Mouse (Mus musculus) ES-E14 (cell line): Measurements from ENCODE around the gene Rcn1. TPM values are rescaled to one million over a fixed set of nuclear protein-coding genes. Genes with fewer than 3 reads are reported as not detected.

ENCODE experiments used
- DNase-seq: peaks from one replicate; pipeline ENCODE4 v3.0.0-alpha.2; 2013; ENCODE audit warnings: low read depth, low spot score
- H3K27ac ChIP-seq: 2 replicates; pipeline ENCODE4 v1.5.1; 2012; ENCODE audit warnings: low read depth, mild to moderate bottlenecking, low read length, moderate library complexity, mixed read lengths; ENCODE audit not compliant: poor library complexity, insufficient read depth, severe bottlenecking
- H3K36me3 ChIP-seq: 2 replicates; pipeline ENCODE4 v1.6.1; 2012; ENCODE audit warnings: mild to moderate bottlenecking, low read length, moderate library complexity, mixed read lengths; ENCODE audit not compliant: control insufficient read depth, poor library complexity, insufficient read depth, severe bottlenecking
- H3K4me1 ChIP-seq, 2 experiments: fragments of 150-350 bp in 1 of 2; sonication (generic) in 1 of 2; 2 replicates each; pipeline ENCODE4 v1.6.1; 2012; ENCODE audit warnings: low read length in 2 of 2, mild to moderate bottlenecking in 1 of 2, mixed read lengths in 1 of 2; ENCODE audit not compliant: control insufficient read depth in 2 of 2, insufficient read depth in 2 of 2, poor library complexity in 1 of 2
- H3K4me3 ChIP-seq, 2 experiments: fragments of 150-350 bp in 1 of 2; sonication (generic) in 1 of 2; 2 replicates each; pipeline ENCODE4 v1.5.1; 2012; ENCODE audit warnings: low read length in 2 of 2, low read depth in 1 of 2, mild to moderate bottlenecking in 1 of 2, mixed read lengths in 1 of 2; ENCODE audit not compliant: insufficient read depth in 1 of 2, poor library complexity in 1 of 2, severe bottlenecking in 1 of 2
- H3K9ac ChIP-seq: 2 replicates; pipeline ENCODE4 v1.6.1; 2012; ENCODE audit warnings: low read depth, mild to moderate bottlenecking, low read length, mixed read lengths; ENCODE audit not compliant: poor library complexity, insufficient read depth, severe bottlenecking
- H3K9me3 ChIP-seq: fragments of 150-350 bp; sonication (generic); 2 replicates; pipeline ENCODE4 v1.6.1; 2012; ENCODE audit warnings: low read depth, mild to moderate bottlenecking, low read length; ENCODE audit not compliant: control insufficient read depth, insufficient read depth
- CHD2 ChIP-seq: IDR thresholded peaks from 2 replicates; pipeline ENCODE4 v1.6.1; 2014; ENCODE audit warnings: mild to moderate bottlenecking, low read depth, low read length, inconsistent platforms
- HCFC1 ChIP-seq: IDR thresholded peaks from 2 replicates; pipeline ENCODE4 v1.6.1; 2012; ENCODE audit warnings: low read length, inconsistent platforms, borderline replicate concordance; ENCODE audit not compliant: insufficient read depth
- MAFK ChIP-seq: IDR thresholded peaks from 2 replicates; pipeline ENCODE4 v1.6.1; 2014; ENCODE audit warnings: mild to moderate bottlenecking, low read depth, low read length, inconsistent platforms; ENCODE audit not compliant: insufficient read depth
- ZC3H11A ChIP-seq: IDR thresholded peaks from 2 replicates; pipeline ENCODE4 v1.6.1; 2012; ENCODE audit warnings: low read depth, mild to moderate bottlenecking, inconsistent platforms, low read length, borderline replicate concordance
- ZNF384 ChIP-seq: IDR thresholded peaks from 2 replicates; pipeline ENCODE4 v1.6.1; 2012; ENCODE audit warnings: low read depth, low read length, inconsistent platforms
- in situ Hi-C, 2 experiments: fragments of 600-800 bp; cut with MboI; formaldehyde crosslinking; loops; one replicate each; pipeline ENCODE4 v1.15.1; 2025; ENCODE audit warnings: low sequenced_read_pairs in 2 of 2, inconsistent platforms in 1 of 2; ENCODE audit not compliant: unreplicated experiment in 2 of 2
- total RNA-seq: library from RNA; depleted of rRNA; stranded (reverse); fragments of 300-350 nt; gene quantifications from 2 replicates; pipeline ENCODE4 v1.2.3, GENCODE M21; 2012

The Rcn1 gene
- total RNA-seq, 1 experiment = 73.6 TPM

- in situ Hi-C loops = no loop called here
- Histone ChIP-seq H3K4me1 (no peaks in the 10 kb centered on the region), H3K9me3 (no peaks in the 10 kb centered on the region), H3K9ac (no peak overlapping the region), H3K4me3 (no peak overlapping the region), H3K27ac (no peak overlapping the region), H3K36me3 (no peaks in the 10 kb centered on the region)
- DNase-seq = no peak
- no peak for TF ChIP-seq HCFC1
- TF ChIP-seq MAFK = no peak
- TF ChIP-seq CHD2 = no peak
- TF ChIP-seq ZC3H11A = no peak
- TF ChIP-seq ZNF384 = no peak
Observed at GRCm38 (mm10) chr2:105432927-105433326, 33.8 kb upstream of the Rcn1 start.

DNA sequence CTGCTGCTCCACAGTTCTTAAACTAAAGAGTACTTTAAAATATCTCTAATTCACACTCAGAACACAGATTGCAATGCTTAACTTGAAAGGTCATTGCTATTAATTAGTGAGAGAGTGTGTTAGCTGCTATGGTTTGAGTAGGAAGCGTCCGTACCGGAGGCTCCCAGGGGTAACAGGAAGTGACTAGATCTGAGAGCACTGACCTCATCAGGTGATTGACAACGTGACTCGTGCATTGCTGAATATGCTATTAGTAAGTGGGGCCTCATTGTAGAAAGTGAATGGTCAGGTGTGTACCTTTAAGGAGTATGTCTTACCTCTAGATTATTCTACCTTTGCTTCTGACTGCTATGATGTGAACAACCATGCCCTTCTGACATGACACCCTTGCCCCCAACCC, 31.3 kb upstream of the Rcn1 start:
- DNase-seq = no peak
- H3K36me3 ChIP-seq = no peaks in the 10 kb centered on the region
- no peak overlapping the region for H3K9ac ChIP-seq
- no peak overlapping the region for H3K27ac ChIP-seq
- no peaks in the 10 kb centered on the region for H3K9me3 ChIP-seq
- H3K4me3 ChIP-seq = no peak overlapping the region
- TF ChIP-seq ZNF384 (no peak), MAFK (no peak), HCFC1 (no peak), CHD2 (no peak), ZC3H11A (no peak)
- H3K4me1 ChIP-seq = no peaks in the 10 kb centered on the region
- in situ Hi-C loops = no loop called here

DNA sequence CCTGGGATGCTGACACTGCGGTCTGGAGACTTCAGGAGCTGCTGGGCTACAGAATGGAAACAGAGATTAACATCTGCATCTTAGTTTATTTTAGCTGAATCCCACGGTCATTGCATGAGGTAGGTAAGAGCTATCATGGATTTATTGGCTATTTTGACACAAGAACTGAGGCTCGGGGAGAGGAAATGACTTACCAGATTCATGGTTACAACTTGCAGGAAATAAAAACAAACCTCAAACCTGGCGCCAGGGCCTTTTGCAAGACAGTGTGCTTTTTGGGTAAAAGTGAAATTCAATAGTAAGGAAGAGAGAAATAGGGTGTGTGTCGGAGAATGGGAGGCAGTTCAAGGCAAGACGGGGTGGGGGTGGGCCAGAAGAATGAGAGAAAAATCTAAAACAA, 30.8 kb upstream of the Rcn1 start:
- no peak overlapping the region for H3K4me3 ChIP-seq
- H3K9me3 ChIP-seq = no peaks in the 10 kb centered on the region
- no peak overlapping the region for H3K9ac ChIP-seq
- H3K36me3 ChIP-seq = no peaks in the 10 kb centered on the region
- TF ChIP-seq ZNF384 = no peak
- no peak for TF ChIP-seq CHD2
- TF ChIP-seq HCFC1 = no peak
- no peak for TF ChIP-seq ZC3H11A
- no peak for TF ChIP-seq MAFK
- H3K4me1 ChIP-seq = no peaks in the 10 kb centered on the region
- no peak overlapping the region for H3K27ac ChIP-seq
- no peak for DNase-seq
- in situ Hi-C loops = no loop called here

DNA sequence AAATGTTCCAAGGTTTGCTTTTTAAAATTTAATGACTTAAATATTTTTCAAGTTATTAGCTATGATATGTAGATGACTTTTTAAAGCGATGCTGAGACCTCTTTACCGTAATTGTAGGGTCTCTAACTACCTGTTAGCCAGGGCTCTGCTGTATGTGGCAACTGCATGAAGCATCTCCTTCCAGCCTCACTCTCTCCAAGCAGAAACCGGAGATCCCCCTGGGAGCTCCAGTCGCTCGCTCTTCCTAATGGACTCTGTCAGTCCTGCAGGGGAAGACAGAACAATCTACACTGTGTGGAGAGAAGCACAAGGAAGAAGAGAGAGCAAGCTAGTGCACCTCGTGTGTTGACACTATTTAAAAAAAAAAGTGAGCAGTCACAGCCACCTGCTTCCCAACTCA, 29.3 kb upstream of the Rcn1 start:
- no peak overlapping the region for H3K4me3 ChIP-seq
- no peak overlapping the region for H3K27ac ChIP-seq
- no peak for TF ChIP-seq CHD2
- no peak for TF ChIP-seq MAFK
- no peak for TF ChIP-seq HCFC1
- TF ChIP-seq ZNF384 = no peak
- H3K9ac ChIP-seq = no peak overlapping the region
- no peaks in the 10 kb centered on the region for H3K4me1 ChIP-seq
- no peaks in the 10 kb centered on the region for H3K9me3 ChIP-seq
- no peaks in the 10 kb centered on the region for H3K36me3 ChIP-seq
- in situ Hi-C loops = no loop called here
- no peak for DNase-seq

- TF ChIP-seq MAFK (no peak), HCFC1 (no peak), CHD2 (no peak), ZC3H11A (peak; percentile 81; the same call in 1 of the 2 replicates), ZNF384 (no peak)
- H3K36me3 ChIP-seq = no peaks in the 10 kb centered on the region
Observed at GRCm38 (mm10) chr2:105428029-105428428, 28.9 kb upstream of the Rcn1 start.

More at GRCm38 (mm10) chr2:105428029-105428428, 28.9 kb upstream of the Rcn1 start:
- Histone ChIP-seq H3K27ac (no peak overlapping the region), H3K9me3 (no peaks in the 10 kb centered on the region), H3K4me1 (no peaks in the 10 kb centered on the region), H3K9ac (no peak overlapping the region), H3K4me3 (no peak overlapping the region)
- in situ Hi-C loops = no loop called here
- peak; percentile 60 for DNase-seq
